Mouse (Mus musculus) CH12.LX (cell line): ENCODE measurements around the gene Ulk4. TPM values are rescaled to one million over a fixed set of nuclear protein-coding genes. Genes with fewer than 3 reads are reported as not detected.
A peak's percentile ranks its signal among the peaks of the same experiment; 100 is the strongest.

ENCODE experiments used
- DNase-seq: peaks from one replicate; pipeline ENCODE4 v3.0.0-alpha.2; 2013; ENCODE audit errors: extremely low read depth
- H3K27ac ChIP-seq: 2 replicates; pipeline ENCODE4 v1.5.1; 2012; ENCODE audit warnings: low read depth, mild to moderate bottlenecking, control low read depth, moderate library complexity; ENCODE audit not compliant: insufficient read depth
- H3K27me3 ChIP-seq: replicated peaks from 2 replicates; pipeline ENCODE3; 2012; ENCODE audit warnings: inconsistent platforms
- H3K36me3 ChIP-seq, 2 experiments: replicated peaks in 1 of 2; 2 replicates each; pipeline versions ENCODE3 to v1.6.1; 2012; ENCODE audit warnings: inconsistent platforms in 1 of 2, low read length in 1 of 2, mild to moderate bottlenecking in 1 of 2, mixed read lengths in 1 of 2, moderate library complexity in 1 of 2; ENCODE audit not compliant: control insufficient read depth in 1 of 2, insufficient read depth in 1 of 2
- H3K4me1 ChIP-seq, 2 experiments: 2 replicates each; pipeline ENCODE4 v1.6.1; 2012; ENCODE audit warnings: inconsistent platforms in 1 of 2, moderate library complexity in 1 of 2; ENCODE audit not compliant: insufficient read depth in 2 of 2, control insufficient read depth in 1 of 2
- H3K4me2 ChIP-seq: 2 replicates; pipeline ENCODE4 v1.6.1; 2012; ENCODE audit warnings: low read depth, mild to moderate bottlenecking, control low read depth; ENCODE audit not compliant: poor library complexity, insufficient read depth, severe bottlenecking
- H3K4me3 ChIP-seq, 3 experiments: fragments of 150-350 bp in 1 of 3; sonication (generic) in 1 of 3; replicated peaks in 1 of 3; 2 replicates each; pipeline versions ENCODE3 to v1.5.1; 2011 to 2012; ENCODE audit warnings: low read depth in 2 of 3, low read length in 2 of 3, mild to moderate bottlenecking in 2 of 3, moderate library complexity in 2 of 3, control low read depth in 1 of 3, improper control_type of control experiment in 1 of 3, inconsistent platforms in 1 of 3, mixed read lengths in 1 of 3; ENCODE audit not compliant: poor library complexity in 1 of 3
- H3K79me2 ChIP-seq: replicated peaks from 2 replicates; pipeline ENCODE4 v1.6.1; 2012; ENCODE audit warnings: mild to moderate bottlenecking, moderate library complexity; ENCODE audit not compliant: control insufficient read depth, poor library complexity, insufficient read depth, severe bottlenecking; ENCODE audit errors: extremely low read depth
- H3K9ac ChIP-seq: 2 replicates; pipeline ENCODE4 v1.6.1; 2012; ENCODE audit warnings: low read depth, mild to moderate bottlenecking, control low read depth, moderate library complexity; ENCODE audit not compliant: insufficient read depth
- H3K9me3 ChIP-seq: replicated peaks from 2 replicates; pipeline ENCODE3; 2012; ENCODE audit warnings: low read length, inconsistent platforms, mixed read lengths
- BHLHE40 ChIP-seq: IDR thresholded peaks from 2 replicates; pipeline ENCODE4 v1.6.1; 2011; ENCODE audit warnings: mild to moderate bottlenecking, low read depth, low read length, improper control_type of control experiment
- CHD1 ChIP-seq: IDR thresholded peaks from 2 replicates; pipeline ENCODE4 v1.6.1; 2012; ENCODE audit warnings: low read depth, low read length, improper control_type of control experiment, inconsistent platforms
- CTCF ChIP-seq, 2 experiments: IDR thresholded peaks in 1 of 2; conservative IDR thresholded peaks in 1 of 2; 2 replicates each; pipeline ENCODE4 v1.5.1; 2011 to 2012; ENCODE audit warnings: low read depth in 2 of 2, low read length in 2 of 2, improper control_type of control experiment in 1 of 2, inconsistent platforms in 1 of 2, mild to moderate bottlenecking in 1 of 2, moderate library complexity in 1 of 2
- E2F4 ChIP-seq: IDR thresholded peaks from 2 replicates; pipeline ENCODE4 v1.6.1; 2011; ENCODE audit warnings: low read depth, low read length, improper control_type of control experiment; ENCODE audit not compliant: insufficient replicate concordance
- ELF1 ChIP-seq: IDR thresholded peaks from 2 replicates; pipeline ENCODE4 v1.6.1; 2014; ENCODE audit warnings: low read depth, mild to moderate bottlenecking, inconsistent platforms, low read length, improper control_type of control experiment
- EP300 ChIP-seq: IDR thresholded peaks from 2 replicates; pipeline ENCODE4 v1.6.1; 2011; ENCODE audit warnings: low read length, improper control_type of control experiment
- ETS1 ChIP-seq: conservative IDR thresholded peaks from 2 replicates; pipeline ENCODE4 v1.6.1; 2012; ENCODE audit warnings: low read depth, mild to moderate bottlenecking, inconsistent platforms, low read length, improper control_type of control experiment, moderate library complexity
- GABPA ChIP-seq: IDR thresholded peaks from 2 replicates; pipeline ENCODE4 v1.6.1; 2012; ENCODE audit warnings: low read depth, low read length, improper control_type of control experiment, inconsistent platforms; ENCODE audit not compliant: insufficient replicate concordance
- IRF4 ChIP-seq: IDR thresholded peaks from 2 replicates; pipeline ENCODE4 v1.6.1; 2014; ENCODE audit warnings: low read depth, mild to moderate bottlenecking, inconsistent platforms, low read length, improper control_type of control experiment
- JUN ChIP-seq: IDR thresholded peaks from 2 replicates; pipeline ENCODE4 v1.6.1; 2011; ENCODE audit warnings: low read depth, mild to moderate bottlenecking, low read length, improper control_type of control experiment, moderate library complexity; ENCODE audit not compliant: insufficient read depth
- JUND ChIP-seq: conservative IDR thresholded peaks from 2 replicates; pipeline ENCODE4 v1.6.1; 2011; ENCODE audit warnings: low read depth, low read length, improper control_type of control experiment
- KAT2A ChIP-seq: IDR thresholded peaks from 2 replicates; pipeline ENCODE4 v1.6.1; 2012; ENCODE audit warnings: low read length, improper control_type of control experiment, inconsistent platforms; ENCODE audit not compliant: insufficient replicate concordance
- MAX ChIP-seq: IDR thresholded peaks from 2 replicates; pipeline ENCODE4 v1.6.1; 2011; ENCODE audit warnings: low read length, improper control_type of control experiment
- MAZ ChIP-seq: IDR thresholded peaks from 2 replicates; pipeline ENCODE4 v1.6.1; 2012; ENCODE audit warnings: low read depth, mild to moderate bottlenecking, inconsistent platforms, low read length, improper control_type of control experiment, moderate library complexity
- MEF2A ChIP-seq: IDR thresholded peaks from 2 replicates; pipeline ENCODE4 v1.6.1; 2014; ENCODE audit warnings: low read depth, mild to moderate bottlenecking, inconsistent platforms, low read length, improper control_type of control experiment, borderline replicate concordance
- MXI1 ChIP-seq: IDR thresholded peaks from 2 replicates; pipeline ENCODE4 v1.6.1; 2011; ENCODE audit warnings: mild to moderate bottlenecking, low read depth, low read length, improper control_type of control experiment
- NELFE ChIP-seq: IDR thresholded peaks from 2 replicates; pipeline ENCODE4 v1.6.1; 2011; ENCODE audit warnings: low read depth, low read length, improper control_type of control experiment
- NRF1 ChIP-seq: IDR thresholded peaks from 2 replicates; pipeline ENCODE4 v1.6.1; 2014; ENCODE audit warnings: low read depth, mild to moderate bottlenecking, inconsistent platforms, low read length, improper control_type of control experiment, moderate library complexity
- PAX5 ChIP-seq: IDR thresholded peaks from 2 replicates; pipeline ENCODE4 v1.6.1; 2012; ENCODE audit warnings: low read length, inconsistent platforms, mixed read lengths
- POLR2A ChIP-seq: IDR thresholded peaks from 2 replicates; pipeline ENCODE4 v1.6.1; 2011; ENCODE audit warnings: low read depth, mild to moderate bottlenecking, improper control_type of control experiment, low read length
- RAD21 ChIP-seq: IDR thresholded peaks from 2 replicates; pipeline ENCODE4 v1.6.1; 2011; ENCODE audit warnings: low read depth, mild to moderate bottlenecking, low read length, improper control_type of control experiment, moderate library complexity
- SMC3 ChIP-seq: IDR thresholded peaks from 2 replicates; pipeline ENCODE4 v1.6.1; 2011; ENCODE audit warnings: low read depth, low read length, improper control_type of control experiment
- TBP ChIP-seq: conservative IDR thresholded peaks from 2 replicates; pipeline ENCODE4 v1.6.1; 2011; ENCODE audit warnings: low read depth, low read length, improper control_type of control experiment
- TCF12 ChIP-seq: IDR thresholded peaks from 2 replicates; pipeline ENCODE4 v1.6.1; 2014; ENCODE audit warnings: low read depth, mild to moderate bottlenecking, inconsistent platforms, low read length, improper control_type of control experiment
- USF1 ChIP-seq: IDR thresholded peaks from 2 replicates; pipeline ENCODE4 v1.6.1; 2014; ENCODE audit warnings: low read depth, mild to moderate bottlenecking, inconsistent platforms, low read length, improper control_type of control experiment
- USF2 ChIP-seq: conservative IDR thresholded peaks from 2 replicates; pipeline ENCODE4 v1.6.1; 2011; ENCODE audit warnings: low read depth, low read length, improper control_type of control experiment
- ZMIZ1 ChIP-seq: IDR thresholded peaks from 2 replicates; pipeline ENCODE4 v1.6.1; 2012; ENCODE audit warnings: low read depth, mild to moderate bottlenecking, inconsistent platforms, low read length, improper control_type of control experiment
- dilution Hi-C: fragments of 300-500 bp; cut with MboI; formaldehyde crosslinking; loops from 2 replicates; pipeline ENCODE4 v1.14.3; 2020; ENCODE audit warnings: low sequenced_read_pairs; ENCODE audit not compliant: extremely low pct_unique_long_range_greater_than_20kb, extremely low pct_ligation_motif_present
- in situ Hi-C: fragments of 300-500 bp; cut with MboI; formaldehyde crosslinking; loops from 3 replicates; pipeline ENCODE4 v1.14.3; 2019; ENCODE audit warnings: low sequenced_read_pairs, low pct_ligation_motif_present, low pct_unique_long_range_greater_than_20kb, mixed read lengths
- polyA plus RNA-seq: library from polyadenylated mRNA; unstranded; fragments of >175 nt; gene quantifications from 2 replicates; pipeline ENCODE4 v1.2.1, GENCODE M21; 2012; ENCODE audit warnings: low read depth; ENCODE audit not compliant: insufficient read length
- total RNA-seq, 2 experiments: library from RNA; depleted of rRNA; stranded (reverse); fragments of 300-350 nt in 1 of 2; fragments of >200 nt in 1 of 2; gene quantifications; 2 replicates each; pipeline ENCODE4 v1.2.3; 2012 to 2014

Gene Ulk4
- total and polyA plus RNA-seq, 3 experiments = 1.6 to 25.8 (median 18.5) TPM

DNA sequence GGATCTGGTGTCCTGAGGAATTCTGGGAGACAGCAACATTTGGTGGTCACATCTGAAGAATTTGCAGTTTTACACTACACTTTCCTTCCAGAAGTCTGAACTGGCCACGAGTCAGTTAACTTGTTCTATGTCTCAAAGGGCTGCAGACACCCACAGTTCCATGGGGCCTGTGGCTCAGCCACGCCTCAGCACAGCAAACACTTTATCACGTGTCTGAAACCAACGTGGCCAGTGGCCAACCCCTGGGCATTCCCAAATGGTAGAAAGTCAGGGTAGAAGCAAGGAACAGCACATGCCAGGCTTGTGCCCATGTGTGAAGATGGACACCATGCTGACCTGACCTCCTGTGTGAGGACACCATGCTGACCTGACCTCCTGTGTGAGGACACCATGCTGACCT lies 159.1 kb downstream of the Ulk4 start:
- Histone ChIP-seq H3K4me1 (peaks cover 8 to 21% of the 10 kb centered on the region in 2 experiments), H3K36me3 (peaks cover 0 to 9% of the 10 kb centered on the region in 2 experiments), H3K79me2 (no peaks in the 10 kb centered on the region), H3K4me2 (no peak overlapping the region), H3K27ac (no peak overlapping the region), H3K9me3 (no peaks in the 10 kb centered on the region), H3K27me3 (no peaks in the 10 kb centered on the region), H3K4me3 (no peak overlapping the region), H3K9ac (no peak overlapping the region)
- dilution Hi-C loops = no loop called here
- DNase-seq = no peak
- no peak for TF ChIP-seq CHD1
- TF ChIP-seq JUN = no peak
- TF ChIP-seq ZMIZ1 = no peak
- TF ChIP-seq IRF4 = no peak
- TF ChIP-seq KAT2A = no peak
- TF ChIP-seq POLR2A = no peak
- no peak for TF ChIP-seq MAZ
- no peak for TF ChIP-seq NRF1
- TF ChIP-seq BHLHE40 = no peak
- in situ Hi-C loops = no loop called here

DNA sequence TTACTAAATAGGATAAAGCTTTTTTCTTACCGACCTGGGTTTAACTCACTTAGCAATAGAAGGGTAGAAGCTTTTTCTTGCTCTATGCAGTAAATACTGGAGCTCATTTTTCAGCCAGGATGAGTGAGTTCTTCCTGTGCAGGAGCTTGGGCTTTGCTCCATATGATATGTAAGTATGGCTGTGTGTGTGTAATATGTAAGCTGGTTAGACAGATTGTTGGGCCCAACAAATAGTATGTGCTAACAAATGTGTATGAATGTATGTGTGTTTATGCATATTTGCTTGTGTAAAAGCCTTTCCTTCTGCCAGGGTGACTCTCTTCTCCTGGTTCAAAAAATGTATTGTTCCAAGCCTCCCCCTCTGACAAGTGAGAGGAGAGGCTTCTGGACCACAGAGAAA lies 164.9 kb downstream of the Ulk4 start:
- Histone ChIP-seq H3K27me3 (no peaks in the 10 kb centered on the region), H3K36me3 (peaks cover 0 to 13% of the 10 kb centered on the region in 2 experiments), H3K4me1 (no peaks in the 10 kb centered on the region), H3K4me2 (no peak overlapping the region), H3K4me3 (no peak overlapping the region), H3K9me3 (no peaks in the 10 kb centered on the region), H3K9ac (no peak overlapping the region), H3K27ac (no peak overlapping the region), H3K79me2 (no peaks in the 10 kb centered on the region)
- in situ Hi-C loops = no loop called here
- TF ChIP-seq MAZ = no peak
- TF ChIP-seq JUND = no peak
- no peak for TF ChIP-seq MEF2A
- TF ChIP-seq MAX = no peak
- TF ChIP-seq KAT2A = no peak
- no peak for DNase-seq
- dilution Hi-C loops = no loop called here

DNA sequence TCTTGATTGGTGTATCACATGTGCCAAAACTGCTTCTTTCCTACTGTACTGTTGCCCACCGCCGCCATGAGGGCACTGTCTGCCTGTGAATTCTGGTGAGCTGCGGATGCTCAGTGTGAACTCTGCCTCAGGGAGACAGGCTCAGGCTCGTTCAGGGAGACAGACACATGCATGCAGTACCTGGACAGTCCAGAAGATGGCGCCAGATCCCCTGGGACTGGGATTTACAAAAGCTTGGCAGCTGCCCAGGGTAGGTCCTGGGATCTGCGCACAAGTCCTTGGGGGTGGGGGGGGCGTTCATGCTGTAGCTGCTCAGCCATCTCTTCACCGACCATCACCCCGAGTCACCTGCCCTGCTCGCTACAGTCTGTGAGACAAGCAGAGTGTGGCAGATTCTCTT lies 168.9 kb downstream of the Ulk4 start:
- dilution Hi-C loops (no loop called here), in situ Hi-C loops (no loop called here)
- H3K9ac ChIP-seq = no peak overlapping the region
- no peaks in the 10 kb centered on the region for H3K79me2 ChIP-seq
- no peak overlapping the region for H3K4me3 ChIP-seq
- H3K4me2 ChIP-seq = no peak overlapping the region
- peak; percentile 68 for DNase-seq
- H3K27me3 ChIP-seq = no peaks in the 10 kb centered on the region
- H3K9me3 ChIP-seq = no peaks in the 10 kb centered on the region
- no peak overlapping the region for H3K27ac ChIP-seq
- H3K4me1 ChIP-seq = no peaks in the 10 kb centered on the region
- H3K36me3 ChIP-seq = peaks cover 0 to 8% of the 10 kb centered on the region in 2 experiments
- no peak for TF ChIP-seq MXI1
- TF ChIP-seq JUND = no peak
- no peak for TF ChIP-seq JUN
- peak; percentile 76 to 87 for TF ChIP-seq CTCF (conservative IDR thresholded peaks at IDR 0.05 in 1 of 2, IDR thresholded peaks at IDR 0.05 in 1 of 2; ENCODE audit: low read depth in 2 of 2, low read length in 2 of 2)
- TF ChIP-seq TCF12 = no peak
- no peak for TF ChIP-seq TBP
- no peak for TF ChIP-seq ELF1
- no peak for TF ChIP-seq NELFE
- TF ChIP-seq USF2 = no peak
- no peak for TF ChIP-seq NRF1
- no peak for TF ChIP-seq MAZ
- no peak for TF ChIP-seq GABPA
- TF ChIP-seq USF1 = no peak
- no peak for TF ChIP-seq ETS1
- TF ChIP-seq EP300 = no peak
- TF ChIP-seq PAX5 = no peak
- peak; percentile 58 for TF ChIP-seq SMC3
- TF ChIP-seq BHLHE40 = no peak
- TF ChIP-seq RAD21 = peak; percentile 64
- no peak for TF ChIP-seq KAT2A
- TF ChIP-seq E2F4 = no peak
